Mouse (Mus musculus): Measurements from ENCODE around the gene Defb11. TPM values are rescaled to one million over a fixed set of nuclear protein-coding genes. Genes with fewer than 3 reads are reported as not detected.
"Not testable (repeated sequence)": the region's sequence is repeated elsewhere in the genome, so short reads cannot be mapped to it uniquely, and the experiment has no call there.

Gene Defb11
- total RNA-seq (2017), result not detected in 3 replicates

DNA sequence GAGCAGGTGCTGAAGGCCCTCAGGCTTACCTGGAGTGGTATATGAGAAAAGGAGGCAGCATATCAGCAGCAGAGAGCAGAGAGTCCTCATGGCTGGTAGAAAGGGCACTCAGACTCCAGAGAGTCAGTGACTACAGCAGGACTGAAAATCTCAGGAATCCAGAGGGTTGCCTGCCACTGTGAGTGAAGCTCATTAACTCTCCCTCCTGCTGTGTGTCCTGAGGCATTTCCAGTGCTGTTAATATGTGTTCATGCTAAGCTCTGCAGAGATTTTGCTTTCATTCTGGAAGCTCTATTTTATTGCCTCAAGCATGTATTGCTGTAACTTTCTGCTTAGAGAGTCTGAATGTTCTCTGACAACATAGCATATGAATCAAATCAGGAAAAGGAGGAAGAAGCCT is at the start of gene Defb11:
Gene Defb11, minus strand, starts transcription at position 123 of the 400 bp plus-strand sequence.
- not testable (repeated sequence) for ATAC-seq (replicated peaks; ENCODE audit: insufficient number of reproducible peaks, low FRiP score, low TSS enrichment, poor library complexity, severe bottlenecking)

DNA sequence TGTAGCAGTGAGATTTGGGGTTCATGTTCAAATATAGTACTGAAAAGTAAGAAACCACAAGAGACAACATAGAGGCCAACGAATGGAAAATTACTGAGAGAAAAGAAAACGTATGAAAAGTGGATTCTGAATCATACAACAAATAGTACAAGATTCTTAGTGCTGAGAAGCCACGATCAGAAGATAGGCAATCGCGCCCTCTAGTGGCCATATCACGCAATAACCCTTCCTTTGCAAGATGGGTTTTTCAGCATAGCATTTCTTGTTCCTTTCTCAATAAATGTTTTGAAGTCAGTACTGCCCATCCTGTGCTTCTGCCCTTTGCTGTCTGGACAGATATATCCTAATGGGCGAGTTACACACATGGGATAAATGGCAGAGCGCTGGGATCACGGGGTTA is 49.1 kb upstream of the Defb11 start:
- no peak for ATAC-seq (replicated peaks; ENCODE audit: insufficient number of reproducible peaks, low FRiP score, low TSS enrichment, poor library complexity, severe bottlenecking)

DNA sequence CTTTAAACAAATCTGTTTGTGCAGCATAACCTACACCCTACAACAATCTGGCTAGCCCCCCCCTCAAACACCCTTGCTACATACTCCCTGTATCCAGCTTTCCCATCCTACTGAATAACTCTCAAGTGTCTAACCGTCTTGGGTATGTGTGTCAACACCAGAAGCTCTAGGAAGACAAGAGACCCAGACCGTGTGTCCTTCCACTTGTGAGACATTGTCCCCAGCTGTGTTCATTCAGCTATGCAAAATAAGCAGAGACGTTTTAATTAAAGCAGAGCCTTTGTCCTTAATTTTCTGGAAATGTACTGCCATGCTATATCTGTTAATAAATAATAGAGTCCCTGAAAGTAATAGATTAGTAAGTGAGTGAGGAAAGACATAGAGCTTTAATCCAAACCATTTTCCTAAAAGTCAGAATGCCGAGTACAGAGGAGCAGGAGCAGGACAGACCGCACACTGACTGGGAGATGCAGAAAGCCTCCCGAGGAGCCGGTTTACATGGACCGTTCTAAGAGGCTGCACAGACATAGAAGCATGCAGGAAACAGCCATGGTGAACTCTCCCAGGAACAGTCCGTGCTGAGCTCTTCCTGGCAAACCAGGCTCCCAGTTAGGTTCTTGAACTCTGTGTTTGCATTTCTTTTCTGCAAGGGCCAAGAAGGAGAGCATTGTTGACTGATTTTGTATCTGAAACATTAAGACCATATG is 41.3 kb upstream of the Defb11 start:
- ATAC-seq (replicated peaks; ENCODE audit: insufficient number of reproducible peaks, low FRiP score, low TSS enrichment, poor library complexity, severe bottlenecking), result no peak

DNA sequence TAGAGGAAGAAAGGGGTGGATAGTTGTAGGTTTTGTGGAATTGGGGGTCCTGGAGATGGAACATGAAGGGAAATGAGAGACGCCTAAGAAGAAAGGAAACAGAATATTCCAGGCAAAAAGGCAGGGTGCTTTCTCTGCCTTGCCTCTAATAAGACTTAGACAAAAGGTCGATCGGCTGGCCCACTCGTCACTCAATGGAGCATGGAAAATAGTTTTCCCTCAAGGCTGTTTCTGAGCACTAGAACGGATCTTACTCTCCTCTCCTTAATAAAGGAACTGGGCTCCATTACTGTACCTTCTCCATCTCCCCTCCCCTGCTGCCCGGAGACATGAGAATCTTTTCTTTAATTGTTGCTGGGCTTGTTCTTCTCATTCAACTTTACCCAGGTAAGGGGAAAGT is 40.2 kb upstream of the Defb11 start, which contains the start of gene Defb13:
Gene Defb13, plus strand, starts transcription at position 301 of the 400 bp plus-strand sequence.
- no peak for ATAC-seq (replicated peaks; ENCODE audit: insufficient number of reproducible peaks, low FRiP score, low TSS enrichment, poor library complexity, severe bottlenecking)

DNA sequence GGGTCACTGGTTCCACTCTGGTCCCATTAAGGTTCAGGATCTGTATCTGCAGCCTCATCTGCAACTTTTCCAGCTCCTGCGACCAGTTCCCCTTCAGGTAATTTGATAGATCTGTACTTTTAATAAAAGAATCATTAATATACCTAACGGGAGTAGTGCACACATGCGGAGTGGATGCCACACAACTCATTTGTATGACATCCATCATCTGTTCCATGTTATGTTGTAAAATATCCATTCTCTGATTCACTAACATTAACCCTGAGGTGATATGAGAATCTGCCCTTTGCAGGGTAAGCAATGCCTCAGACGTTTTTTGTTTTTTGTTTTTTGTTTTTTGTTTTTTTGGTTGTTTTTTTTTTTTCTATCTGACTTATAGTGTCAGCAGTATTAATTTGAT is 31.8 kb upstream of the Defb11 start, which contains the start of gene Defb35:
Gene Defb35, plus strand, starts transcription at position 301 of the 400 bp plus-strand sequence.
- ATAC-seq (replicated peaks; ENCODE audit: insufficient number of reproducible peaks, low FRiP score, low TSS enrichment, poor library complexity, severe bottlenecking), result not testable (repeated sequence)

DNA sequence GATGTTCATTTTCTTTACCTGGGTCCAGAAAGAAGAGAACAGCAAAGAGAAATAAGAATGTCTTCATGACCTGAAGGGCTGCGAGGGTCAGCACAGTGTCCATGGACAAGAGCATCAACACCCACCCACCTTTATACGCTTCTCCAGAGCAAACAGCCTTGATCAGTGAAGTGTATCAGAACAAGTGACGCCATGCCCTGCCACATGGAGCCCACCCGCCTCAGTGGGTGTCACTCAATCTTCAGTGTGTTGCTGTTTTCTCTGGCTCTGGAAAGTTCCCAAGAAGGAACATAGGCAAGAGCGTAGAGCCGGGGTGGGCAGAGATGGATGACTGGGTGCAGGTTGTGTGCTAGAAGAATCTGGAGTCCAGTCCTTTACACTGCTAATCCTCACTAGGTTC is 26.4 kb upstream of the Defb11 start, which contains the start of gene Defb15:
Gene Defb15, minus strand, starts transcription at position 101 of the 400 bp plus-strand sequence.
- no peak for ATAC-seq (replicated peaks; ENCODE audit: insufficient number of reproducible peaks, low FRiP score, low TSS enrichment, poor library complexity, severe bottlenecking)

DNA sequence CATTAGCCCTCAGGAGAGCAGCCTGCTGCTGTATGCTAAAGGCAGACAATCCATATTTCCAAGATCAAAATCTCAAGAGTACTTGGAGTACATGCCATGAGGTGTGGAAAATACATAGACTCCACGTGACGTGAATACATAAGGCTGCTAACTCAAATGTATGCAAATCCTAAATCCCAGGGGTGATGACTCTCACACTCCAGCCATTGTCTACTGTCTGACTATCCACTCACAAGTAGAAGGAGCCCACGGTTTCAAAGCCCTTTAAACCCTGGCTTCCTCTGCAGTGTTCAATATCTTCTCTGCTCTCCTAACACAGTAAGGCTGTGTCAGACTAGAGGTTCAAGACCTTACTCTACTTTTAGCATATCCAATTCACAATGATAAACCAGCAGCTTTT is 24.5 kb upstream of the Defb11 start:
- ATAC-seq (replicated peaks; ENCODE audit: insufficient number of reproducible peaks, low FRiP score, low TSS enrichment, poor library complexity, severe bottlenecking), result not testable (repeated sequence)

DNA sequence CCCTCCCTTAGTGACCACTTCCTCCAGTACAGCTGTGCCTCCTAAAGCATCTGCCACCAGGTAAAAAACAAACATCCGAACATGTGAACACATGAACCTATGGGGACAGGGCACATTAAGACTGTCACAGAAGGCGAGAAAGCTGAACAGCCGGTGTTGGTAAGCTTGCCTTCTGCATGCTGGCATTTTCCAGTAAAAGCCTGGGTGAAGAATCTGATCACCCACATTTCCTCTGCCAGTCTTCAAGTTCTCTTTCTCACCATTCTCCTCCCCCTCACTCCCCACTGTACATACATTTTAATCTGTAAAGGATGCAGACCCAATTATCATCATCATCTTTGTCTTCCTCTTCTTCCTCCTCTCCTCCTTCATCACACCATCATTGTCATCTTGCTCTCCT is 9.4 kb upstream of the Defb11 start:
- no peak for ATAC-seq (replicated peaks; ENCODE audit: insufficient number of reproducible peaks, low FRiP score, low TSS enrichment, poor library complexity, severe bottlenecking)

DNA sequence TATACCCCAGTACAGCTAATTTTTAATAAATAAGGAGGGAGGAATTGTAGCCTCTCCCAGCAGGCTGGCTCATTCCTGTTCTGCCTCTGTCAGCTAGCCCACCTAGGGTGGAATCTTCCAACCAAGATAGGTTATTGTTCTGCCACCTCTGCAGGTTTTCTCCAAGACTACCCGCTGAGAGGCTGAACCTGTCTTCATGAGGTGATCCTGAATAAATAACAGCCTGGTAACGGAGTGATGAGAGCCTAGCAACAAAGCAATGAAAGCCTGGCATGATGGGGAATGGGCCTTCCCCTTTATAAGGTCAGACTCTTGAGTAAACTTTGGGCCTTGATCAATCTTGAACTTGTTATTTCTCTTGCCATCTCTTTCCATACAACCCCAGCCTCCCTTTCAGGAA is 6.3 kb upstream of the Defb11 start:
- ATAC-seq (replicated peaks; ENCODE audit: insufficient number of reproducible peaks, low FRiP score, low TSS enrichment, poor library complexity, severe bottlenecking), result no peak

DNA sequence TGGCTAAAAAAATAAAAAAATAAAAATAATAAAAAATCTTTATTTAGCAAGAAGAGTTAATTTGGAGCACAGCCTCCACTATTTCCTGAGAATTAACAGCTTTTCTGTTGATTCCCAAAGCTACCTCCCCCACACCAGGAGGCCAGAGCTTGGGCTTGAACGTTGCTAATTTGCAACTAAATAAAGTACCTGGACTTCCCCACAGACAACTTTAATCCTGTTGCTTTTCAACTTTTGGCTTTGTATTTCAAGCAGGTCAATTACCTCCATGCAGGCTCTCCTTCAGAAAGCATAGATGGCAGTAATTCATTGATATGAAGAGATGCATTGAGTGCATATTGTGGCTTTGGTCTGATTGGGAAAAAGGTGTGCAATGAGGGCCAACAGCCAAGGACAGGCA is 5.7 kb upstream of the Defb11 start:
- ATAC-seq (replicated peaks; ENCODE audit: insufficient number of reproducible peaks, low FRiP score, low TSS enrichment, poor library complexity, severe bottlenecking), result no peak

DNA sequence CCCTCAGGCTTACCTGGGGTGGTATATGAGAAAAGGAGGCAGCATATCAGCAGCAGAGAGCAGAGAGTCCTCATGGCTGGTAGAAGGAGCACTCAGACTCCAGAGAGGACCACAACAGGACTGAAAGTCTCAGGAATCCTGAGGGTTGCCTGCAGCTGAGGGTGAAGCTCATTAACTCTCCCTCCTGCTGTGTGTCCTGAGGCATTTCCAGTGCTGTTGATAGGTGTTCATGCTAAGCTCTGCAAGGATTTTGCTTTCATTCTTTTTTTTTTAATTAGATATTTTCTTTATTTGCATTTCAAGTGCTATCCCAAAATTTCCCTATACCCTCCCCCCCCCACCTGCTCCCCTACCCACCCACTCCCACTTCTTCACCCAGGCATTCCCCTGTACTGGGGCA is 20.9 kb downstream of the Defb11 start, which contains the start of gene Defb9:
Gene Defb9, minus strand, starts transcription at position 101 of the 400 bp plus-strand sequence.
- ATAC-seq (replicated peaks; ENCODE audit: insufficient number of reproducible peaks, low FRiP score, low TSS enrichment, poor library complexity, severe bottlenecking), result not testable (repeated sequence)

DNA sequence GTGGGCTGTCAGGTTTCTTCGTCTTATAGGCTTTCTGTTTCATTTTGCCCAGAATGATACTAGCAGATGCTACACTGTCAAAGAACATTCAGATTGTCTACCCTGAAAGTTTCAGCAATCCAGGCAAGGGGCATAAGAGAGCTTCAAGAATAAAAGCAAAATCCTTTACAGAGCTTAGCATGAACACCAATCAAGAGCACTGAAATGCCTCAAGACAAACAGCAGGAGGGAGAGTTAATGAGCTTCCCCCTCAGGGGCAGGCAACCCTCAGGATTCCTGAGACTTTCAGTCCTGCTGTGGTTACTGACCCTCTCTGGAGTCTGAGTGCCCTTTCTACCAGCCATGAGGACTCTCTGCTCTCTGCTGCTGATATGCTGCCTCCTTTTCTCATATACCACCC is 47.6 kb downstream of the Defb11 start, which contains the start of gene Defb10:
Gene Defb10, plus strand, starts transcription at position 316 of the 400 bp plus-strand sequence.
- not testable (repeated sequence) for ATAC-seq (replicated peaks; ENCODE audit: insufficient number of reproducible peaks, low FRiP score, low TSS enrichment, poor library complexity, severe bottlenecking)

Other genes with a start within 250 kb of the Defb11 start
- not detected in 3 replicates for gene Defa34, start 240.6 kb downstream of the Defb11 start, total RNA-seq (2017)
- gene AY761184, start 202.8 kb downstream of the Defb11 start, total RNA-seq (2017), result not detected in 3 replicates
- gene Defa24, start 171.9 kb downstream of the Defb11 start, total RNA-seq (2017), result not detected in 3 replicates
- not detected in 3 replicates for gene Defb50, start 82.9 kb downstream of the Defb11 start, total RNA-seq (2017)
- gene Defb2, start 66.5 kb downstream of the Defb11 start, total RNA-seq (2017), result not detected in 3 replicates
- not detected in 3 replicates for gene Defb10, start 47.5 kb downstream of the Defb11 start, total RNA-seq (2017)
- gene Defb9, start 21.0 kb downstream of the Defb11 start, total RNA-seq (2017), result not detected in 3 replicates
- gene Defb15, start 26.3 kb upstream of the Defb11 start, total RNA-seq (2017), result not detected in 3 replicates
- not detected in 3 replicates for gene Defb35, start 31.9 kb upstream of the Defb11 start, total RNA-seq (2017)
- not detected in 3 replicates for gene Defb13, start 40.4 kb upstream of the Defb11 start, total RNA-seq (2017)
- gene Fam90a1a, start 52.3 kb upstream of the Defb11 start, total RNA-seq (2017), result not detected in 3 replicates
- not detected in 3 replicates for gene Ccdc70, start 63.4 kb upstream of the Defb11 start, total RNA-seq (2017)
- gene Atp7b, start 153.9 kb upstream of the Defb11 start, total RNA-seq (2017), result not detected in 3 replicates
- 11.0 to 16.5 TPM (median 11.2 TPM) in 3 replicates for gene Alg11, start 154.3 kb upstream of the Defb11 start, total RNA-seq (2017)
- not detected in 3 replicates for gene Nek5, start 218.6 kb upstream of the Defb11 start, total RNA-seq (2017)